Mouse (Mus musculus): ENCODE results near the gene Cpped1.

DNA sequence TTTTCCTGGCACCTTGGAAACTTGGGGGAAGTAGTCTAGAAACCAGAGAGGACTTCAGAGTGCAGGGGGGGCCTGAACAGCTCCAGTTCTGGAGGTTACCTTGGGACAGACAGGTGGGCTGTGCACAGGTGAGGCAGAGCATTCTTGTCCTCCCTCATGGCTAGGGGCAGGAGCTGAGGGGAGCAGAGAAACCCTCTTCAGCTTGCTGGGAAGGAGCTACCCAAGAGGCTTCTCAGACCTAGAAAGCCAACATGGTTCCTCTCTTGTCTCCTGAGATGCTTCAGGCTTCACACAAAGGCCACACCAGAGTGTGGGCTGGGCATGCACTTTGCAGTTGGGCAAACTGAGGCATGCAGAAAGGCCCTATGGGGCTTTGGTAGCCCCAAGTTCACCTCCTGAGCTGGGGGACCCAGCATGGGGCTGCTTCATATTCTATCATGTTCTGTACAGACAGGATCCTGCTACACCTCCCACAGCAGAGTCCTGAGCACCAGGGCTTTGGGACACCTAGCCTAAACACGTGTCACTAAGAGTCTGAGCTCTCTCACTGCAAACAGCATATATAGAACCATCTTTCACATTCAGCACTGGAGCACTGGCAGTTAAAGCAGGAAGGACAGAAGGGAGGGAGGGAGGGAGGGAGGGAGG, 152.5 kb downstream of the Cpped1 start:
- no peak for TF ChIP-seq TAL1 (IDR thresholded peaks at IDR 0.05; ENCODE audit: low read length)
- TF ChIP-seq GATA1 (IDR thresholded peaks at IDR 0.05; ENCODE audit: low read length), result no peak
